Mouse (Mus musculus): ENCODE results near the gene Atxn1.

The Atxn1 gene

GRCm38 (mm10) chr13:45773381-45774168 lies 191.2 kb downstream of the Atxn1 start:
- no peak for DNase-seq (ENCODE audit: low read depth, low spot score)

- DNase-seq (ENCODE audit: low read depth, low spot score) = no peak
Observed at GRCm38 (mm10) chr13:45769757-45770156, 195.1 kb downstream of the Atxn1 start.

GRCm38 (mm10) chr13:45768250-45768649 lies 196.6 kb downstream of the Atxn1 start:
- no peak for DNase-seq (ENCODE audit: low read depth, low spot score)

GRCm38 (mm10) chr13:45764354-45764753 lies 200.5 kb downstream of the Atxn1 start:
- no peak for DNase-seq (ENCODE audit: low read depth, low spot score)

- DNase-seq (ENCODE audit: low read depth, low spot score) = peak; percentile 74
Observed at GRCm38 (mm10) chr13:45762278-45762677, 202.5 kb downstream of the Atxn1 start.

- DNase-seq (ENCODE audit: low read depth, low spot score) = no peak
Observed at GRCm38 (mm10) chr13:45754483-45754882, 210.3 kb downstream of the Atxn1 start.

GRCm38 (mm10) chr13:45752498-45752897 lies 212.3 kb downstream of the Atxn1 start:
- no peak for DNase-seq (ENCODE audit: low read depth, low spot score)

GRCm38 (mm10) chr13:45751231-45751630 lies 213.6 kb downstream of the Atxn1 start:
- DNase-seq (ENCODE audit: low read depth, low spot score) = no peak

- DNase-seq (ENCODE audit: low read depth, low spot score) = no peak
Observed at GRCm38 (mm10) chr13:45750627-45751026, 214.2 kb downstream of the Atxn1 start.

- no peak for DNase-seq (ENCODE audit: low read depth, low spot score)
Observed at GRCm38 (mm10) chr13:45749937-45750336, 214.9 kb downstream of the Atxn1 start.

- DNase-seq (ENCODE audit: low read depth, low spot score) = no peak
Observed at GRCm38 (mm10) chr13:45749222-45749621, 215.6 kb downstream of the Atxn1 start.

GRCm38 (mm10) chr13:45748691-45749090 lies 216.1 kb downstream of the Atxn1 start:
- peak; percentile 17 for DNase-seq (ENCODE audit: low read depth, low spot score)

- no peak for DNase-seq (ENCODE audit: low read depth, low spot score)
Observed at GRCm38 (mm10) chr13:45745851-45746773, 218.7 kb downstream of the Atxn1 start.

- no peak for DNase-seq (ENCODE audit: low read depth, low spot score)
Observed at GRCm38 (mm10) chr13:45744803-45745432, 219.9 kb downstream of the Atxn1 start.

- no peak for DNase-seq (ENCODE audit: low read depth, low spot score)
Observed at GRCm38 (mm10) chr13:45743848-45744247, 221.0 kb downstream of the Atxn1 start.

GRCm38 (mm10) chr13:45740369-45740768 lies 224.4 kb downstream of the Atxn1 start:
- no peak for DNase-seq (ENCODE audit: low read depth, low spot score)

- DNase-seq (ENCODE audit: low read depth, low spot score) = no peak
Observed at GRCm38 (mm10) chr13:45736241-45736640, 228.6 kb downstream of the Atxn1 start.

- no peak for DNase-seq (ENCODE audit: low read depth, low spot score)
Observed at GRCm38 (mm10) chr13:45735802-45736201, 229.0 kb downstream of the Atxn1 start.

- DNase-seq (ENCODE audit: low read depth, low spot score) = no peak
Observed at GRCm38 (mm10) chr13:45734531-45734930, 230.3 kb downstream of the Atxn1 start.

GRCm38 (mm10) chr13:45732590-45732989 lies 232.2 kb downstream of the Atxn1 start:
- DNase-seq (ENCODE audit: low read depth, low spot score) = no peak

- DNase-seq (ENCODE audit: low read depth, low spot score) = no peak
Observed at GRCm38 (mm10) chr13:45726917-45727316, 237.9 kb downstream of the Atxn1 start.

- DNase-seq (ENCODE audit: low read depth, low spot score) = no peak
Observed at GRCm38 (mm10) chr13:45726181-45726580, 238.6 kb downstream of the Atxn1 start.

Measured in skeletal muscle tissue, adult 2 months (tissue).